Mouse (Mus musculus): Measurements from ENCODE around the gene Gm21680. TPM values are rescaled to one million over a fixed set of nuclear protein-coding genes. Genes with fewer than 3 reads are reported as not detected.
"Not testable (repeated sequence)": the region's sequence is repeated elsewhere in the genome, so short reads cannot be mapped to it uniquely, and the experiment has no call there.

Gm21680 gene
- total and polyA plus RNA-seq, 2 experiments, result not detected

DNA sequence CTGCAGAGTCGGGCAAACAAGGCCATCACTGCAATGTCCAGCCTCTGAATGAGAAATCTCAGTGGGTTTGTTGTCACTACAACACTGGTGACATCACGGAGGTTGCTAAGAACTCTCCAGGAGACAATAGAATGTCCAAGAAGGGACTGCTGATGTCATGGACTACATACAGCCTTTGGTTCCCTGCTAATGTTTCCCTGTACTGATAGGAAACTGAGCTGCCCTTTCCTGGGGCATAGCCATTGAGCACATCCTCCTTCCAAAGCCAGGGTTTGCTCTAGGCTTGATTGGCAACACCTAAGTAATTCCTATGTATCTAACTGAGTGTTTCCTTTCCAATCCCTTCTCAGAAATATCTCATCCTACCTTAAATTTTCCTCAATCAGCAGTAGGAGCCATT is 30.2 kb downstream of the Gm21680 start, which contains the start of gene Gm21663:
Gene Gm21663 (minus strand): TSS at position 101 of the 400 bp plus-strand sequence.
- H3K27me3 ChIP-seq (ENCODE audit: control insufficient read depth, insufficient read depth, low read length), result not testable (repeated sequence)
- WGBS, result 48% methylated on average over 2 of the region's 2 CpGs

More for the DNA sequence above, 30.2 kb downstream of the Gm21680 start, which contains the start of gene Gm21663:
- not testable (repeated sequence) for H3K36me3 ChIP-seq (ENCODE audit: control insufficient read depth, insufficient read depth, low read length); H3K4me3 ChIP-seq (ENCODE audit: insufficient read depth, low read depth, low read length); H3K4me1 ChIP-seq (ENCODE audit: control insufficient read depth, insufficient read depth, low read length); H3K9ac ChIP-seq (ENCODE audit: low read depth, low read length); H3K79me2 ChIP-seq (ENCODE audit: control insufficient read depth, insufficient read depth, low read length); H3K27ac ChIP-seq (replicated peaks; ENCODE audit: insufficient read depth, low read depth, low read length); DNase-seq (ENCODE audit: extremely low read depth, low read depth, low spot score)

Other genes with a start within 250 kb of the Gm21680 start
- gene Actr3b, start 212.7 kb downstream of the Gm21680 start, total RNA-seq (2014; rRNA removed), result 0.18 and 0.20 TPM in 2 replicates
- gene Actr3b, start 212.7 kb downstream of the Gm21680 start, polyA plus RNA-seq (2012; rRNA removed), result 0.07 TPM in 1 of 2 replicates, not detected in the other
- not detected in 2 replicates for gene Gm21663, start 30.3 kb downstream of the Gm21680 start, total RNA-seq (2014; rRNA removed)
- not detected in 2 replicates for gene Gm21663, start 30.3 kb downstream of the Gm21680 start, polyA plus RNA-seq (2012; rRNA removed)
- not detected in 2 replicates for gene Gm21671, start 18.2 kb downstream of the Gm21680 start, total RNA-seq (2014; rRNA removed)
- not detected in 2 replicates for gene Gm21671, start 18.2 kb downstream of the Gm21680 start, polyA plus RNA-seq (2012; rRNA removed)
- not detected in 2 replicates for gene Gm21698, start 16.0 kb upstream of the Gm21680 start, total RNA-seq (2014; rRNA removed)
- not detected in 2 replicates for gene Gm21698, start 16.0 kb upstream of the Gm21680 start, polyA plus RNA-seq (2012; rRNA removed)
- gene Gm1979, start 32.1 kb upstream of the Gm21680 start, total RNA-seq (2014; rRNA removed), result not detected in 2 replicates
- not detected in 2 replicates for gene Gm1979, start 32.1 kb upstream of the Gm21680 start, polyA plus RNA-seq (2012; rRNA removed)
- gene Gm5862, start 50.3 kb upstream of the Gm21680 start, total RNA-seq (2014; rRNA removed), result not detected in 2 replicates
- not detected in 2 replicates for gene Gm5862, start 50.3 kb upstream of the Gm21680 start, polyA plus RNA-seq (2012; rRNA removed)
- gene Speer4a, start 66.9 kb upstream of the Gm21680 start, total RNA-seq (2014; rRNA removed), result not detected in 2 replicates
- not detected in 2 replicates for gene Speer4a, start 66.9 kb upstream of the Gm21680 start, polyA plus RNA-seq (2012; rRNA removed)
- not detected in 2 replicates for gene Gm7347, start 85.9 kb upstream of the Gm21680 start, total RNA-seq (2014; rRNA removed)
- gene Gm7347, start 85.9 kb upstream of the Gm21680 start, polyA plus RNA-seq (2012; rRNA removed), result not detected in 2 replicates
- not detected in 2 replicates for gene Gm10471, start 116.6 kb upstream of the Gm21680 start, total RNA-seq (2014; rRNA removed)
- gene Gm10471, start 116.6 kb upstream of the Gm21680 start, polyA plus RNA-seq (2012; rRNA removed), result not detected in 2 replicates
- gene 5031410I06Rik, start 132.7 kb upstream of the Gm21680 start, total RNA-seq (2014; rRNA removed), result not detected in 2 replicates
- gene 5031410I06Rik, start 132.7 kb upstream of the Gm21680 start, polyA plus RNA-seq (2012; rRNA removed), result not detected in 2 replicates
- not detected in 2 replicates for gene Gm10220, start 148.8 kb upstream of the Gm21680 start, total RNA-seq (2014; rRNA removed)
- gene Gm10220, start 148.8 kb upstream of the Gm21680 start, polyA plus RNA-seq (2012; rRNA removed), result not detected in 2 replicates

Data from liver, adult 2 months (tissue).